Mouse (Mus musculus) NIH3T3 (cell line): ENCODE measurements around the gene Klhl26.

Experiments
- DNase-seq: peaks from one replicate; pipeline ENCODE4 v3.0.0-alpha.2; 2012; ENCODE audit warnings: low read depth

Gene Klhl26

GRCm38 (mm10) chr8:70443326-70443725 lies 33.4 kb downstream of the Klhl26 start:
- DNase-seq: no peak

- no peak for DNase-seq
Measured at GRCm38 (mm10) chr8:70441565-70441964, 35.2 kb downstream of the Klhl26 start.

DNA sequence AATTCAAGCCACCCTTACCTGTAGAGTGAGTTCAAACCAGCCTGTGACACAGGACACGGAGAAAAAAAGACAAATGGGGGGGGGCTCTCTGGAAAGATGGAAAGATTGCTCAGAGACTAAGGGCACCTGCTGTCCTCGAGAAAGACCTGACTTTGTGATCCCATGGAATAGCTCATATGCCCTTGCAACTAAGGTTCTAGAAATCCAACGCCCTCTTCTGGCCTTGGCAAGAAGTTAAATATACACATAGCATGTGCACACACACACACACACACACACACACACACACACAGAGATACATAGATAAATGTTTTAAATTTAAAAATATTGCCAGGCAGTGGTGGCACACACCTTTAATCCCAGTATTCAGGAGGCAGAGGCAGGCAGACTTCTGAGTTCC lies 36.5 kb downstream of the Klhl26 start:
- no peak for DNase-seq

DNA sequence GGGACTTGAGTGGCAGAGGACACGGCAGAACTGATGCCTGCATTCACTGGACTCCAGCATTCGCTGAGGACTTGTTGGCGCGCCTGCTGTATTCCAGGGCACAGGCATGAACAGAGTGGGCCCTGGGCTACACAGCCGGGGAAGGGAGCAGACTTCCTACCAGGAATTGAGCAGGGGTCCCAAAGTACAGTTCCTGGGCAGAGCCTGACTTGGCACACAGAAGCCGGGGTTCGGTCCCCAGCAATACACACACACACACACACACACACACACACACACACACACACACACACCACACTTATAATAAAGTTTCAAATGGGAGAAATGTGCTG lies 37.0 kb downstream of the Klhl26 start:
- DNase-seq: no peak

GRCm38 (mm10) chr8:70439055-70439847 lies 37.5 kb downstream of the Klhl26 start, which contains the start of gene Crtc1:
Crtc1 (minus strand) TSS chr8:70439579.
- peak; percentile 99 for DNase-seq

DNA sequence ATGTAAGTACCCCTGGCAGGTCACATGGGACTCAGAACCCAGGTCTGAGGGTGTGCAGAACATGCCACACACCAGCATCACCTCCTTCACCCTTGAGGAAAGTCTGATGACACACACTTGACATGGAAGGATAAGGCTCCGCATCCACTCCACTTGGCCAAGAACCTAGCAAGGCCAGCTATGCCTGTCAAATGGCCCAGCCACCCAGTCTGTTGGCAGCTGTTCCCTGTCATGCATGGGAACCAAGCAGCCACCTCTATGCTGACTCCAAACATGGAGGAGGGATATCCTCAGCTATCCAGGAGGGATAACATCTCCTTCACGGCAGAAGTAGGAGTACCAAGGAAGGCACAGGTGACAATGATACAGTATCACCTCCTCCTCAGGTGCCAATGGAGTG lies 38.3 kb downstream of the Klhl26 start:
- no peak for DNase-seq

DNA sequence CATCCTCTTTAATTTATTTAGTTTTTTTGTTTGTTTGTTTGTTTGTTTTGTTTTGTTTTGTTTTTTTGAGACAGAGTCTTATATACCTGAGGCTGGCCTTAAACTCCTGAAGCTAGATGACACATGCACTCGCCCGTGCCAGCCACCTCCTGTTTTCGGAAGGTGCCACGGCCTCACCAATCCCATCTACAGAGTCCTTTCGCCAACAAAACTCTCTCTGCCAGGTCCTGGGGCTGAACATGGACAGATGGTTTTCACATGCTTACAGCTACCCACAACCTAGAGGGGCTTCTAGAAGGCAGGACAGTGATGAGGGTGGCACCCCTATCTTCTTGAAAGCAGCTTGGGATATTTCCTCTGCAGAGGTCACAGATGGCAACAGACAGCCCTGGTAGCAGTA lies 41.6 kb downstream of the Klhl26 start:
- no peak for DNase-seq

- no peak for DNase-seq
Measured at GRCm38 (mm10) chr8:70432991-70433536, 43.7 kb downstream of the Klhl26 start.

GRCm38 (mm10) chr8:70431213-70431612 lies 45.6 kb downstream of the Klhl26 start:
- no peak for DNase-seq

- DNase-seq: no peak
Measured at GRCm38 (mm10) chr8:70426300-70426907, 50.4 kb downstream of the Klhl26 start.

GRCm38 (mm10) chr8:70422722-70423121 lies 54.0 kb downstream of the Klhl26 start:
- no peak for DNase-seq

GRCm38 (mm10) chr8:70421349-70422104 lies 55.2 kb downstream of the Klhl26 start:
- DNase-seq: no peak

GRCm38 (mm10) chr8:70419879-70420643 lies 56.7 kb downstream of the Klhl26 start:
- no peak for DNase-seq

DNA sequence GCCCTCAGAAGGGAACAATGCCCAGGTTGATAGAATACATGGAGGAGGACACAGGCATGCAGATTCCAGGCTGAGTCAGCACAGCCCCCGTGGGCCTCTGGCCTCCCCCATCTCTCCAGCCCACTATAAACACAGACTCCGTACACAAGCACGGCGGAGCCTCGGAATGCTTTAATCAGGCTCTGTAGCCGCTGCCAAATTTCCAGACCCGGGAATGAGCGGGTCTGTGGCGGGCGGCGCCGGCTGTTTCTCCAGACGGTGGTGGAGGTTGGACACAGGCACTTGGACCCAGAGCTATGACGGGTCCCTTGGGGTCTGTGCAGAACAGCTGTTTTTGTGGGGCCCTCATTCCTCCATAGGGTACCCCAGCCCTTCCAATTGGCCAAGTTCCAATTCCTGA lies 57.8 kb downstream of the Klhl26 start:
- DNase-seq: peak; percentile 41

DNA sequence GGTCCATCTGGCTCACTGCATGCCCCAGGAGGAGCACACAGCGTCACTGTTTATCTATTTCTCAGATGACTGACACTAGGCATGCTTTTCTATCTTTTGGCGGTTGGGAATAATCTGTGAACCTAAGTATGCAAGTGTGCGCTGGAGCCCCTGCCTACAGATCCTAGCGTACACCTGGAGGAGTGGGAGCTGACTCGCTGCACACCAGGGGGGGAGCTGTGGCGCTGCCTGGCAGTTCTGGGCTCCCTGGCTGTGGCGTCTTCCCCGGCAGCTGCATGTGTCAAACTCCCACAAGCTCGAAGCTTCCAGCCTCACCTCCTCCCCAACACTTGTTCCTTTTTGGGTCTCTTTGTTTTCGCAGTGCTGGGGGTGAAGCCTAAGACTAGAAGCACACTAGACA lies 58.9 kb downstream of the Klhl26 start:
- DNase-seq: no peak

DNA sequence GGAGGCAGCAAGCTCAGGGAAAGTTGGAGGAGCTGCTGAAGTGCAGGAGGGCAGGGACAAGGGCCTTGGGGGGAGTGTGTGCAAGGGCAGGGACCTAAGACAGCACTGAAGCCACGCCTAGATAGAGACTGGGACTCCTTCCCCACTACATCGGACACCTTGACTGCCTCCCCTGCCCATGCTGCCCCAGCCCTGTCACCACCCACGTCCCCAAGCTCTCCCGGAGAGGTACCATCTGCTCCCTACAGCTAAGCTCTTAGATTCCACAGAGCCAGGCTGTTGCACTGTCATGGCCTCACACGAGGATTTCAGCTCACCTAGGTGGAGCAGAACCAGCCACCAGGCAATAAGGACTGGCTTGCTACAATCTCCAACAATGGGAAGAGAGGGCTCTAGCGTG lies 59.8 kb downstream of the Klhl26 start:
- no peak for DNase-seq

- peak; percentile 56 for DNase-seq
Measured at GRCm38 (mm10) chr8:70415540-70416451, 61.0 kb downstream of the Klhl26 start.

GRCm38 (mm10) chr8:70414310-70414946 lies 62.3 kb downstream of the Klhl26 start:
- DNase-seq: no peak

DNA sequence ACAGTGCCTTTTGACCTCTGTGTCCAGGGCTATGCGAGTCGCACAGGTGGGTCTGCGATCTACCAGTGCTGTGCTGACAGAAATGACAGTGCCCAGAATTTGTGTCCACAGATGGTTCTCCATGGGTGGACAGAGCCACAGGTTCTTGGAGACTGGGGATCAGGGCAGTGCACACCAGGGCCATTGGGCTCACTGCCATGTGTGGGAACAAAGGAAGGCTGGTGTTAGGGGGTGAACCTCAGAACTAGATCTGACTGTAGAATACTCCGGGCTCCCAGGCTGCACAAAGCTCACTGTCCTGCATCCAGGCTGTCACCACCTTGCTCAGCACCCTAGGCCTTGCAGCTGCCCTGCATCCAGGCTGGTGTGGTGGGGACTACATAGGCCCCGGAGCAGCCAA lies 66.5 kb downstream of the Klhl26 start:
- DNase-seq: no peak

GRCm38 (mm10) chr8:70409455-70409871 lies 67.3 kb downstream of the Klhl26 start:
- DNase-seq: no peak
